Mouse (Mus musculus) liver, postnatal 0 days (tissue): ENCODE measurements at regions not wholly inside any gene's neighbourhood (a gene's known extent, or its start where the extent isn't known, plus 50 kb on each side); places are given as distances from the start of the nearest gene placed in this dataset.

Source experiments
- CTCF ChIP-seq: sonication (generic); IDR thresholded peaks from 2 replicates; pipeline ENCODE4 v1.5.1; 2016; ENCODE audit warnings: antibody characterized with exemption, low read depth
- EP300 ChIP-seq: IDR thresholded peaks from 2 replicates; pipeline ENCODE4 v1.6.1; 2016; ENCODE audit warnings: antibody characterized with exemption, low read depth, mild to moderate bottlenecking

GRCm38 (mm10) chr16:42574978-42575377 lies 234.5 kb upstream of the Gap43 start:
- TF ChIP-seq CTCF (no peak), EP300 (no peak)
